Mouse (Mus musculus): ENCODE measurements at regions not wholly inside any gene's neighbourhood (a gene's known extent, or its start where the extent isn't known, plus 50 kb on each side); places are given as distances from the start of the nearest gene placed in this dataset.

DNA sequence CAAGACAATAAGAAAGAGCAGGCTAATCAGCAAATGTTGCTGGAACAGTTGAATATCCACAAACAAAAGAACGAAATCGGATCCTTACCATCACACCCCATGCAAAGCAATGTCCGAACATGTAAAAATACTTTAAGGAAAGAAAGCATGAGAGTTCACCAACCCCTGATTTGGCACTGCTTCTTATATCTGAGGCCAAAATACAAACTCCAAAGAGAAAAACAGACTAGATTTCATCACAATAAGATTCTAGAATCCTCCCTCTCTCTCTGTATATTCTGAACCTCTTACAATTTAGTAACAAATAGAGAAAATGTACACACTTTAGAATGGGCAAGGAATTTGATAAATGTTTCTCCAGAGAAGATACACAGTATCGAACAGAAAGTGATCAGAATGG, 315.9 kb upstream of the Zmiz1 start:
- in situ Hi-C loops (cut with MboI; ENCODE audit: low sequenced_read_pairs in 2 of 2, unreplicated experiment in 2 of 2), result no loop called here
- Histone ChIP-seq H3K27ac (ENCODE audit: insufficient read depth, low read depth, low read length, poor library complexity, severe bottlenecking) (no peak overlapping the region), H3K36me3 (ENCODE audit: control insufficient read depth, insufficient read depth, low read length, poor library complexity, severe bottlenecking) (no peaks in the 10 kb centered on the region), H3K4me1 (ENCODE audit: control insufficient read depth in 2 of 2, insufficient read depth in 2 of 2, low read length in 2 of 2, poor library complexity in 1 of 2) (no peaks in the 10 kb centered on the region), H3K9ac (ENCODE audit: insufficient read depth, low read depth, low read length, poor library complexity, severe bottlenecking) (no peak overlapping the region), H3K4me3 (ENCODE audit: insufficient read depth in 1 of 2, low read depth in 1 of 2, low read length in 2 of 2, poor library complexity in 1 of 2, severe bottlenecking in 1 of 2) (no peak overlapping the region), H3K9me3 (ENCODE audit: control insufficient read depth, insufficient read depth, low read depth, low read length) (no peaks in the 10 kb centered on the region)
- no peak for DNase-seq (ENCODE audit: low read depth, low spot score)
- TF ChIP-seq ZC3H11A (IDR thresholded peaks at IDR 0.05; ENCODE audit: borderline replicate concordance, low read depth, low read length) (no peak), MAFK (IDR thresholded peaks at IDR 0.05; ENCODE audit: insufficient read depth, low read depth, low read length) (no peak), CHD2 (IDR thresholded peaks at IDR 0.05; ENCODE audit: low read depth, low read length) (no peak), HCFC1 (IDR thresholded peaks at IDR 0.05; ENCODE audit: borderline replicate concordance, insufficient read depth, low read length) (no peak), ZNF384 (IDR thresholded peaks at IDR 0.05; ENCODE audit: low read depth, low read length) (no peak)

- in situ Hi-C loops (cut with MboI; ENCODE audit: low sequenced_read_pairs in 2 of 2, unreplicated experiment in 2 of 2), result no loop called here
- H3K27ac ChIP-seq (ENCODE audit: insufficient read depth, low read depth, low read length, poor library complexity, severe bottlenecking), result no peak overlapping the region
- H3K9me3 ChIP-seq (ENCODE audit: control insufficient read depth, insufficient read depth, low read depth, low read length), result no peaks in the 10 kb centered on the region
Measured at GRCm38 (mm10) chr14:25147731-25148130, 311.3 kb upstream of the Zmiz1 start.

DNA sequence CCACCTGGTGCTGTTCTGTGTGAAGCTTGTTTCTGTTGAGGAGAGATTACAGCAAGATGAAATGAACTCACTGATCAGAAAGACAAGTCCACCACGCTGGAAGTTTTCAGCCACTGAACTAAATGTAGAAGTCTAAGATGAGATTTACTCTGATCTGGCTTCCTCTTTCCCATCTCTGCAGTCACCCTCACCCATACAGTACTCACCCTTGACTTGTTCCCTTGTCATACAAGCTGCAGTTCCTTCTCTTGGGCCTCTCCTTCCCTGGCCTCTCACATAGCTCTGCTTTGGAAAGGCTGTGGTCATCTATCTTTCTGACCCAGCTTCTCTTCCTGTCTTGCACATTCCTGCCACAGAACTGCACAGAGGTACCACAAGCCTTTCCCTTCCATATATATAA, 308.0 kb upstream of the Zmiz1 start:
- H3K27ac ChIP-seq (ENCODE audit: insufficient read depth, low read depth, low read length, poor library complexity, severe bottlenecking), result no peak overlapping the region

More at GRCm38 (mm10) chr14:25147731-25148130, 311.3 kb upstream of the Zmiz1 start:
- Histone ChIP-seq H3K36me3 (ENCODE audit: control insufficient read depth, insufficient read depth, low read length, poor library complexity, severe bottlenecking) (no peaks in the 10 kb centered on the region), H3K4me1 (ENCODE audit: control insufficient read depth in 2 of 2, insufficient read depth in 2 of 2, low read length in 2 of 2, poor library complexity in 1 of 2) (no peaks in the 10 kb centered on the region), H3K4me3 (ENCODE audit: insufficient read depth in 1 of 2, low read depth in 1 of 2, low read length in 2 of 2, poor library complexity in 1 of 2, severe bottlenecking in 1 of 2) (no peak overlapping the region), H3K9ac (ENCODE audit: insufficient read depth, low read depth, low read length, poor library complexity, severe bottlenecking) (no peak overlapping the region)
- no peak for TF ChIP-seq MAFK (IDR thresholded peaks at IDR 0.05; ENCODE audit: insufficient read depth, low read depth, low read length)
- TF ChIP-seq ZC3H11A (IDR thresholded peaks at IDR 0.05; ENCODE audit: borderline replicate concordance, low read depth, low read length), result no peak
- TF ChIP-seq ZNF384 (IDR thresholded peaks at IDR 0.05; ENCODE audit: low read depth, low read length), result no peak
- no peak for TF ChIP-seq HCFC1 (IDR thresholded peaks at IDR 0.05; ENCODE audit: borderline replicate concordance, insufficient read depth, low read length)
- no peak for TF ChIP-seq CHD2 (IDR thresholded peaks at IDR 0.05; ENCODE audit: low read depth, low read length)
- no peak for DNase-seq (ENCODE audit: low read depth, low spot score)

GRCm38 (mm10) chr14:25151485-25151884, 307.5 kb upstream of the Zmiz1 start:
- Histone ChIP-seq H3K9me3 (ENCODE audit: control insufficient read depth, insufficient read depth, low read depth, low read length) (no peaks in the 10 kb centered on the region), H3K27ac (ENCODE audit: insufficient read depth, low read depth, low read length, poor library complexity, severe bottlenecking) (no peak overlapping the region), H3K4me3 (ENCODE audit: insufficient read depth in 1 of 2, low read depth in 1 of 2, low read length in 2 of 2, poor library complexity in 1 of 2, severe bottlenecking in 1 of 2) (no peak overlapping the region), H3K9ac (ENCODE audit: insufficient read depth, low read depth, low read length, poor library complexity, severe bottlenecking) (no peak overlapping the region), H3K4me1 (ENCODE audit: control insufficient read depth in 2 of 2, insufficient read depth in 2 of 2, low read length in 2 of 2, poor library complexity in 1 of 2) (no peaks in the 10 kb centered on the region), H3K36me3 (ENCODE audit: control insufficient read depth, insufficient read depth, low read length, poor library complexity, severe bottlenecking) (no peaks in the 10 kb centered on the region)
- no peak for TF ChIP-seq ZC3H11A (IDR thresholded peaks at IDR 0.05; ENCODE audit: borderline replicate concordance, low read depth, low read length)
- TF ChIP-seq CHD2 (IDR thresholded peaks at IDR 0.05; ENCODE audit: low read depth, low read length), result no peak
- TF ChIP-seq MAFK (IDR thresholded peaks at IDR 0.05; ENCODE audit: insufficient read depth, low read depth, low read length), result no peak
- TF ChIP-seq HCFC1 (IDR thresholded peaks at IDR 0.05; ENCODE audit: borderline replicate concordance, insufficient read depth, low read length), result no peak
- no peak for TF ChIP-seq ZNF384 (IDR thresholded peaks at IDR 0.05; ENCODE audit: low read depth, low read length)
- DNase-seq (ENCODE audit: low read depth, low spot score), result no peak
- in situ Hi-C loops (cut with MboI; ENCODE audit: low sequenced_read_pairs in 2 of 2, unreplicated experiment in 2 of 2), result no loop called here

More for the DNA sequence above, 308.0 kb upstream of the Zmiz1 start:
- TF ChIP-seq HCFC1 (IDR thresholded peaks at IDR 0.05; ENCODE audit: borderline replicate concordance, insufficient read depth, low read length) (no peak), CHD2 (IDR thresholded peaks at IDR 0.05; ENCODE audit: low read depth, low read length) (no peak)
- Histone ChIP-seq H3K4me1 (ENCODE audit: control insufficient read depth in 2 of 2, insufficient read depth in 2 of 2, low read length in 2 of 2, poor library complexity in 1 of 2) (no peaks in the 10 kb centered on the region), H3K36me3 (ENCODE audit: control insufficient read depth, insufficient read depth, low read length, poor library complexity, severe bottlenecking) (no peaks in the 10 kb centered on the region), H3K9ac (ENCODE audit: insufficient read depth, low read depth, low read length, poor library complexity, severe bottlenecking) (no peak overlapping the region), H3K4me3 (ENCODE audit: insufficient read depth in 1 of 2, low read depth in 1 of 2, low read length in 2 of 2, poor library complexity in 1 of 2, severe bottlenecking in 1 of 2) (no peak overlapping the region), H3K9me3 (ENCODE audit: control insufficient read depth, insufficient read depth, low read depth, low read length) (no peaks in the 10 kb centered on the region)
- DNase-seq (ENCODE audit: low read depth, low spot score), result no peak
- in situ Hi-C loops (cut with MboI; ENCODE audit: low sequenced_read_pairs in 2 of 2, unreplicated experiment in 2 of 2), result no loop called here

DNA sequence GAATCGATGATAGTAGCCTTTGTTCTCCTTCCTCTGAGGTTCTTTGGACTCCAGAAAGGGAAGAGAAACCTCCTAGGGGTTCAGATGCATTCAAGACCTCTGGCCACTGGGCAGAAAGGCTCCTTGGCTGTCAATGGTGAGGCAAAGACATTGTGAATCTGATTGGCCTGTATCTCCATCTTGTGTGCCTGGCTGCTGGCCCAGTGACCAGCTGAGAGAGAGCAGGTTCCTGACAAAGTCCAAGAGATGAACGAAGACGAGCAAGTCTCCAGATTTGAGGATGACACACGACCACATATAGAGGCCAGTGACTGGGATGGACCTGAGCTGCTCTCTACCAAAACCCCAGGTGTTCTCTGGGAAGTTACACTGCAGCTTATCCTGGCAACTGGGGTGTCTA, 305.4 kb upstream of the Zmiz1 start:
- Histone ChIP-seq H3K4me1 (ENCODE audit: control insufficient read depth in 2 of 2, insufficient read depth in 2 of 2, low read length in 2 of 2, poor library complexity in 1 of 2) (no peaks in the 10 kb centered on the region), H3K9me3 (ENCODE audit: control insufficient read depth, insufficient read depth, low read depth, low read length) (no peaks in the 10 kb centered on the region), H3K36me3 (ENCODE audit: control insufficient read depth, insufficient read depth, low read length, poor library complexity, severe bottlenecking) (no peaks in the 10 kb centered on the region), H3K27ac (ENCODE audit: insufficient read depth, low read depth, low read length, poor library complexity, severe bottlenecking) (no peak overlapping the region), H3K9ac (ENCODE audit: insufficient read depth, low read depth, low read length, poor library complexity, severe bottlenecking) (no peak overlapping the region), H3K4me3 (ENCODE audit: insufficient read depth in 1 of 2, low read depth in 1 of 2, low read length in 2 of 2, poor library complexity in 1 of 2, severe bottlenecking in 1 of 2) (no peak overlapping the region)
- no peak for TF ChIP-seq ZNF384 (IDR thresholded peaks at IDR 0.05; ENCODE audit: low read depth, low read length)
- TF ChIP-seq CHD2 (IDR thresholded peaks at IDR 0.05; ENCODE audit: low read depth, low read length), result no peak
- TF ChIP-seq MAFK (IDR thresholded peaks at IDR 0.05; ENCODE audit: insufficient read depth, low read depth, low read length), result no peak
- TF ChIP-seq ZC3H11A (IDR thresholded peaks at IDR 0.05; ENCODE audit: borderline replicate concordance, low read depth, low read length), result no peak
- TF ChIP-seq HCFC1 (IDR thresholded peaks at IDR 0.05; ENCODE audit: borderline replicate concordance, insufficient read depth, low read length), result no peak
- in situ Hi-C loops (cut with MboI; ENCODE audit: low sequenced_read_pairs in 2 of 2, unreplicated experiment in 2 of 2), result no loop called here
- no peak for DNase-seq (ENCODE audit: low read depth, low spot score)
